Mouse (Mus musculus) myocyte (in vitro differentiated cells): ENCODE measurements at regions not wholly inside any gene's neighbourhood (a gene's known extent, or its start where the extent isn't known, plus 50 kb on each side); places are given as distances from the start of the nearest gene placed in this dataset.

Experiments
- MAX ChIP-seq: IDR thresholded peaks from one replicate; pipeline ENCODE4 v1.6.1; 2011; ENCODE audit warnings: low read depth, mild to moderate bottlenecking, control low read depth
- MYOG ChIP-seq, 3 experiments: IDR thresholded peaks; one replicate each; pipeline ENCODE4 v1.6.1; 2011; ENCODE audit warnings: control low read depth in 2 of 3, low read depth in 2 of 3, mild to moderate bottlenecking in 2 of 3; ENCODE audit not compliant: insufficient read length in 2 of 3, control insufficient read depth in 1 of 3, insufficient read depth in 1 of 3
- POLR2A ChIP-seq: IDR thresholded peaks from one replicate; pipeline ENCODE4 v1.6.1; 2011; ENCODE audit warnings: low read depth, mild to moderate bottlenecking, control low read depth, moderate library complexity; ENCODE audit not compliant: insufficient read length
- POLR2AphosphoS2 ChIP-seq: IDR thresholded peaks from one replicate; pipeline ENCODE4 v1.6.1; 2011; ENCODE audit warnings: low read depth, control low read depth; ENCODE audit not compliant: insufficient read length
- TCF12 ChIP-seq: IDR thresholded peaks from one replicate; pipeline ENCODE4 v1.6.1; 2011; ENCODE audit warnings: mild to moderate bottlenecking, control low read depth; ENCODE audit not compliant: poor library complexity, insufficient read depth, severe bottlenecking

DNA sequence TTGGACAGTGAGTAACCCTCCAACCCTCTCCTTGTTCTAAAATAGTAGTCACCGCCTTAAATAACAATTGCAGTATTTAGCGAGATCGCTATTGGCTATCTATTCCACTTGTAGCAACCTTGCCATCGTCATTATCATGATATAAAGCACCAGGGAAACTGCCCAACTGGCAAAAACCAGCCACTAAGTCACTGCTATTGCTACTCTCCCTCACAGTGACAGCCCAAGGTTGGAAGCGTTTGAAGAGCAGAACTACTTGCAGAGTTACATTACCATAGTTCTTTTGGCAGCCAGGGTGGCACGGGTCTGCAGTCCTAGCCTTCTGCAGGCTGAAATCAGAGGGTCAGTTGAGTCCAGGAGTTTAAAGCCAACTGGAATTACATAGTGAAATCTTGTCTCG lies 171.6 kb upstream of the 4930412O13Rik start:
- no peak for TF ChIP-seq MYOG (IDR thresholded peaks at IDR 0.05; ENCODE audit: control insufficient read depth in 1 of 3, insufficient read depth in 1 of 3, insufficient read length in 2 of 3, low read depth in 2 of 3)
- TF ChIP-seq MAX, result no peak
- TF ChIP-seq TCF12, result no peak
- TF ChIP-seq POLR2A, result no peak
- no peak for TF ChIP-seq POLR2AphosphoS2
